Mouse (Mus musculus) stomach, postnatal 0 days (tissue): ENCODE measurements at regions not wholly inside any gene's neighbourhood (a gene's known extent, or its start where the extent isn't known, plus 50 kb on each side); places are given as distances from the start of the nearest gene placed in this dataset.

Experiments
- ATAC-seq: fragments of 200-750 bp; cut with Nextera tagmentation; 2 replicates; pipeline ENCODE4 v1.8.0; 2017; ENCODE audit not compliant: low FRiP score, low TSS enrichment
- DNase-seq: peaks from one replicate; pipeline ENCODE4 v3.0.0-alpha.2; 2016; ENCODE audit warnings: low spot score
- H3K27ac ChIP-seq: fragments of 300-500 bp; sonication (generic); replicated peaks from 2 replicates; pipeline ENCODE4 v1.5.1; 2014; ENCODE audit warnings: mild to moderate bottlenecking, control low read depth
- H3K27me3 ChIP-seq: fragments of 300-500 bp; sonication (generic); 2 replicates; pipeline ENCODE4 v1.6.1; 2014; ENCODE audit warnings: low read length; ENCODE audit not compliant: control insufficient read depth, insufficient read depth
- H3K36me3 ChIP-seq: fragments of 300-500 bp; sonication (generic); 2 replicates; pipeline ENCODE4 v1.6.1; 2014; ENCODE audit warnings: low read length, mixed read lengths; ENCODE audit not compliant: control insufficient read depth, insufficient read depth
- H3K4me1 ChIP-seq: fragments of 300-500 bp; sonication (generic); replicated peaks from 2 replicates; pipeline ENCODE4 v1.6.1; 2014; ENCODE audit warnings: antibody characterized with exemption; ENCODE audit not compliant: control insufficient read depth, insufficient read depth
- H3K4me2 ChIP-seq: fragments of 300-500 bp; sonication (generic); replicated peaks from 2 replicates; pipeline ENCODE4 v1.6.1; 2014; ENCODE audit warnings: low read depth, mild to moderate bottlenecking, control low read depth, moderate library complexity
- H3K4me3 ChIP-seq: fragments of 300-500 bp; sonication (generic); 2 replicates; pipeline ENCODE4 v1.5.1; 2014; ENCODE audit warnings: low read depth, low read length, control low read depth
- H3K9ac ChIP-seq: fragments of 300-500 bp; sonication (generic); 2 replicates; pipeline ENCODE4 v1.6.1; 2014; ENCODE audit warnings: mild to moderate bottlenecking, low read length, control low read depth, mixed read lengths
- H3K9me3 ChIP-seq: fragments of 300-500 bp; sonication (generic); 2 replicates; pipeline ENCODE4 v1.6.1; 2016; ENCODE audit warnings: low read length; ENCODE audit not compliant: control insufficient read depth
- CTCF ChIP-seq: IDR thresholded peaks from 2 replicates; pipeline ENCODE4 v1.5.1; 2016; ENCODE audit warnings: antibody characterized with exemption, low read depth, mild to moderate bottlenecking, moderate library complexity
- EP300 ChIP-seq: optimal IDR thresholded peaks from 2 replicates; pipeline ENCODE3; 2016; ENCODE audit warnings: antibody characterized with exemption
- WGBS: fragments of 180-500 bp; shearing (Covaris S2); extraction: QIAGEN DNeasy Blood & Tissue Kit; methylation state at CpG from one replicate; pipeline ENCODE4 v1.1.7; 2014; 5-methylcytosine and 5-hydroxymethylcytosine counted together

- DNase-seq, result no peak
- H3K4me2 ChIP-seq, result no peak overlapping the region
- H3K27me3 ChIP-seq, result no peaks in the 10 kb centered on the region
- H3K9ac ChIP-seq, result no peak overlapping the region
- no peaks in the 10 kb centered on the region for H3K9me3 ChIP-seq
- 0 out of 2 replicates have a peak, but pooled peaks have one; percentile 24 for ATAC-seq
- H3K4me3 ChIP-seq, result no peak overlapping the region
- no peak overlapping the region for H3K27ac ChIP-seq
- TF ChIP-seq EP300 (no peak), CTCF (no peak)
- WGBS, result 72% methylated on average over 7 of the region's 7 CpGs
- H3K4me1 ChIP-seq, result no peaks in the 10 kb centered on the region
- no peaks in the 10 kb centered on the region for H3K36me3 ChIP-seq
These were observed 77.0 kb upstream of the Rcn1 start for GRCm38 (mm10) chr2:105476028-105476677.

GRCm38 (mm10) chr2:105481990-105482592 lies 83.0 kb upstream of the Rcn1 start:
- no peak overlapping the region for H3K27ac ChIP-seq
- no peak overlapping the region for H3K4me2 ChIP-seq
- H3K27me3 ChIP-seq, result no peaks in the 10 kb centered on the region
- H3K4me1 ChIP-seq, result no peaks in the 10 kb centered on the region
- no peaks in the 10 kb centered on the region for H3K36me3 ChIP-seq
- DNase-seq (no peak), ATAC-seq (no peak)
- 77% methylated on average over 11 of the region's 11 CpGs for WGBS
- no peak overlapping the region for H3K4me3 ChIP-seq
- no peak overlapping the region for H3K9ac ChIP-seq
- H3K9me3 ChIP-seq, result no peaks in the 10 kb centered on the region
- TF ChIP-seq CTCF, result no peak
- TF ChIP-seq EP300, result no peak

GRCm38 (mm10) chr2:105484496-105484895 lies 85.4 kb upstream of the Rcn1 start:
- Histone ChIP-seq H3K27ac (no peak overlapping the region), H3K4me2 (no peak overlapping the region), H3K4me3 (no peak overlapping the region), H3K4me1 (no peaks in the 10 kb centered on the region), H3K36me3 (no peaks in the 10 kb centered on the region), H3K9me3 (no peaks in the 10 kb centered on the region), H3K9ac (no peak overlapping the region), H3K27me3 (no peaks in the 10 kb centered on the region)
- no peak for ATAC-seq
- no peak for TF ChIP-seq CTCF
- no peak for DNase-seq
- 67% methylated on average over 3 of the region's 3 CpGs for WGBS

- Histone ChIP-seq H3K9me3 (no peaks in the 10 kb centered on the region), H3K4me1 (no peaks in the 10 kb centered on the region), H3K27me3 (no peaks in the 10 kb centered on the region), H3K4me2 (no peak overlapping the region), H3K36me3 (no peaks in the 10 kb centered on the region), H3K9ac (no peak overlapping the region), H3K27ac (no peak overlapping the region), H3K4me3 (no peak overlapping the region)
- ATAC-seq (no peak), DNase-seq (no peak)
- WGBS, result 84% methylated on average over 8 of the region's 8 CpGs
- TF ChIP-seq CTCF (no peak), EP300 (no peak)
These were observed 86.2 kb upstream of the Rcn1 start for GRCm38 (mm10) chr2:105485286-105485685.

- Histone ChIP-seq H3K9ac (no peak overlapping the region), H3K4me2 (no peak overlapping the region), H3K27ac (no peak overlapping the region), H3K9me3 (no peaks in the 10 kb centered on the region), H3K36me3 (no peaks in the 10 kb centered on the region), H3K4me1 (no peaks in the 10 kb centered on the region), H3K27me3 (no peaks in the 10 kb centered on the region), H3K4me3 (no peak overlapping the region)
- ATAC-seq (no peak), DNase-seq (no peak)
- TF ChIP-seq CTCF, result no peak
- TF ChIP-seq EP300, result no peak
- 51% methylated on average over 13 of the region's 13 CpGs for WGBS
These were observed 96.7 kb upstream of the Rcn1 start for GRCm38 (mm10) chr2:105495796-105496195.

- 59% methylated on average over 2 of the region's 2 CpGs for WGBS
- Histone ChIP-seq H3K4me3 (no peak overlapping the region), H3K4me1 (no peaks in the 10 kb centered on the region), H3K9me3 (no peaks in the 10 kb centered on the region), H3K9ac (no peak overlapping the region), H3K4me2 (no peak overlapping the region), H3K27me3 (no peaks in the 10 kb centered on the region), H3K36me3 (no peaks in the 10 kb centered on the region), H3K27ac (no peak overlapping the region)
- no peak for TF ChIP-seq EP300
- TF ChIP-seq CTCF, result no peak
- no peak for DNase-seq
- ATAC-seq, result no peak
These were observed 105.1 kb upstream of the Rcn1 start for GRCm38 (mm10) chr2:105504197-105504596.
